Mouse (Mus musculus) kidney, adult 2 months (tissue): Measurements from ENCODE around the gene Atf7ip.
A peak's percentile ranks its signal among the peaks of the same experiment; 100 is the strongest.

Experiments used
- CTCF ChIP-seq: fragments of 200-500 bp; conservative IDR thresholded peaks from 2 replicates; pipeline ENCODE4 v1.5.1; 2011; ENCODE audit warnings: low read depth, mild to moderate bottlenecking, control low read depth, low read length, moderate library complexity, mixed read lengths; ENCODE audit not compliant: insufficient read depth, insufficient read length
- POLR2A ChIP-seq: fragments of 200-500 bp; IDR thresholded peaks from one replicate; pipeline ENCODE4 v1.6.1; 2011; ENCODE audit warnings: low read depth, low read length, control low read depth

DNA sequence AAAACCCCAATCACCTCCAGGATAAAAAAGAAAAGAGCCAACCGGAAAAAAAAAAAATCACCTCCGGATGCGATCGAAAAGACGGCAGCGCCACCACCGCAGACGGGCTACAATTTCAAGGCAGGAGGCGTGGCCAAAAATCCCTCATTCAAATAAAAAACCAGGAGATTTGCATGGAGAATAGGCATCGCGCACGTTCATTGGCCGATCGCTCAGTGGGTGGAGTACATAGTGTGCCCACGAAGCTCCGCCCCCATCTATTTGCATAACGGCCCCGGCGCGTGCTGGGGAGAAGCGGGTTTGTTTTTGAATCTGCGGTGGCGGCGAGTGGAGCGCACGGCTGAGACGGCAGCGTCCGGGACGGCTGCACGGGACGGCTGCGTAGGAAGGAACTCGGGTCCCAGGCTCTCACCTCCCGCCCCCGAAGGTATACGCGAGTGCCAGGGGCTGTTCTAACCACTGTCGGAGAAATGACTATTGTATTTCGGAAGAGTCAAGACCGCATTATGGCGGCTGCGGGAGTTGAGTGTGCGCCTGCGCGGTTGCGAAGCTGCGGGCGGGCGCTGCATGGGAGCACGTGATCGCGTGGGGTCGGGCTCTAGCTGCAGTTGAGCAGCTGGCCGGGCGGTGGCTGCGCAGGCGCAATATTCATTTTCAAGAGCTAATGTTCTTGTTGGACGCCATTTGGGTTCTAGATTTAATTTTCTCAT, 12.7 kb downstream of the Atf7ip start:
- TF ChIP-seq CTCF = peak; percentile 46
- peak; percentile 74 for TF ChIP-seq POLR2A
